Mouse (Mus musculus) heart, postnatal 10 days (tissue): ENCODE data around the gene Acad10. TPM values are rescaled to one million over a fixed set of nuclear protein-coding genes. Genes with fewer than 3 reads are reported as not detected.
"Not testable (repeated sequence)": the region's sequence is repeated elsewhere in the genome, so short reads cannot be mapped to it uniquely, and the experiment has no call there.

Source experiments
- DNase-seq, 2 experiments: peaks; one replicate each; pipeline ENCODE4 v3.0.0; 2021
- intact Hi-C: fragments of 180-260 bp; cut with DNase I; formaldehyde crosslinking; loops from one replicate; pipeline ENCODE4 v1.15.1; 2025
- total RNA-seq, 2 experiments: library from RNA; stranded (reverse); gene quantifications; 2 replicates each; pipeline ENCODE4 v1.2.3; 2021

The Acad10 gene
- 10 to 100 TPM; 13.7 to 16.0 TPM for total RNA-seq

DNA sequence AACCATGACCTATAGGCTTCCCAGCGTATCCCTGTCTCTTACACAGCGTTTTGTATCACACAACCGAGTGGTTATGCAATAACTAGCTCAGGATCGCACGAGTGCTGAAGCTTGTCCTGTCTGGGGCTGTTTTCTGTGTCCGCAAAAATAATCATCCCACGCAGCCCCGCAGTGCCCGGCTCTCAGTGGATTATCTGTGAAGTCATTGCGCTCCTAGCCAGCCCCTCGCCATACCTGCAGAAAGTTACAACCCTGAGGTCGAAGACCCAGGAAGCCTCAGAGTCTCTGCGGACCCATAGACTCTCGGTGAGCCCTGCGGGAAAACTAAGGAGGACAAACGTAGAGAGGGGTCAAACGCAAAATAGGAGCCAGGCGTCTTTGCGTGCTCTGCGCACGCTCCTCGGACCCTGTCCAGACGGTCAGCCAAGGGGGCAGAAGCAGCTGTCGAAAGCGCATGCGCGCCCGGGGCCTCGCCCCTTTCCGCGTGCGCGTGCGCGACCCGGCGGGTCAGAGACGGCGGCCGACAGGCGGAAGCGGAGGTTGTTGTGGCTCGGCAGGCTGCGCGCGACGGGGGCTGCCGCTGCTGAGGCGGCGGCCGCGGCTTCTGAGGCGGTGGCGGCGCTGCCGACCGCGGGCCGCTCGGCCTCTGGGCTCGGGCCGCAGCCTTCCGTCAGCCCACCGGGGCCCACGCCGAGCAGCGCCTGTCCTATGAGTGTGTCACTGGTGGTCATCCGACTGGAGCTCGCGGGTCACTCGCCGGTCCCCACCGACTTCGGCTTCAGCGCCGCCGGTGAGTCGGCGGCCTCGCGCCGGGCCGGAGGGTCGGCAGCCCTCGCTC lies at the start of gene Acad10, which contains the start of gene Brap:
TSS of gene Acad10 (minus strand) at position 456 of the 838 bp plus-strand sequence.
TSS of gene Brap (plus strand) at position 505 of the 838 bp plus-strand sequence.
- intact Hi-C loops = no loop called here

DNA sequence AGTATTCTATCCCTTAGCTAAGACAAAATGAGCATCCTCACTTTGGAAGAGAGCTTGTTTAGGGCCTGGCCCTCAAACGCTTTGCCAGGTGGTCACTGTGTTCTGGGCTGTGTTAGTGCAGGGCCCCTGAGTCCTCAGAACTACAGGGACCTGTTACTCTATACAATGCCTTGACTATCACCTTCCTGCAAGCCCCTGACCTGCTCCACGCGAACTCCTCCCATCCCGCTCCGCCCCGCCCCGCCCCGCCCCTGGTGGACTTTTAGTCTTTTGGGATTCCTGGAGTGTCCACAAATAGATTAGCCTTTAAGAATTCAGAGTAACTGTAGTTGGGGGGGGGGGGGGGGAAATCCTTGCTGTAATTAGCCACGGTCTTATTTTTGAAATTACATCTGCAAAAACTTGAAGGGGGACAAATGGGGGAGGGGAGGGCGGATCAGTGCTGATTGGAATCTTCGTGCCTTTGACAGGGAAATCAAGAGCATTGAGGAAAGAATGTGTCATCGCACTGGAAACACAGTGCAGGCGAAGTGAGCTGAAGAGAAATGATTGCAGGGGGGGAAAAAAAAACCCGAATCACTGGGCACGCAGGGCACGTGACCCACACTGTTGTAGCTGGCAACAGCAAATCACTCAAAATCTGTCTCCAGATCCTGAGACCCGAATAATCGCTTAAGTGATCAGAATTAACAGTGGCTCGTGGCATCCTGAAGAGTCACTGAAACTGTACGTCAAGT lies 44.4 kb upstream of the Acad10 start:
- intact Hi-C loops = no loop called here
- no peak for DNase-seq

More for the DNA sequence above, at the start of gene Acad10, which contains the start of gene Brap:
- peak; percentile 96 for DNase-seq

DNA sequence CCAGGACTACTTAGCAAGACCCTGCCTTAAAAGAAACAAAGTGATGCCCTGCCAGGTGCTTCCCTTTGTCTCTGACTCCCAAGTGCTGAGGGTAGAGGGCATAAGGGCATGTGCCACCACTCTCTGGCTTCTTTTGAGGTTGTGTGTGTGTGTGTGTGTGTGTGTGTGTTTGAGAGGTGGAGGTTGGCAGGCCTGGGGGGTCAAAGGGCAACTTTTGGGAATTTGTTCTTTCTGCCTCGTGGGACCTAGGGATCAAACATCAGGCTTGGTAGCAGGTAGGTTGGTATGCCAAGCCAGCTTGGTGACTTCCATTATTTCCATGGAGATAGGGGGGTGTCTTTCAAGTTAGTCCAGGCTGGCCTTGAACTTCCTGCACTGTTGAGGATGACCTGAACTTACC lies 43.0 kb upstream of the Acad10 start:
- intact Hi-C loops = no loop called here
- DNase-seq = no peak

DNA sequence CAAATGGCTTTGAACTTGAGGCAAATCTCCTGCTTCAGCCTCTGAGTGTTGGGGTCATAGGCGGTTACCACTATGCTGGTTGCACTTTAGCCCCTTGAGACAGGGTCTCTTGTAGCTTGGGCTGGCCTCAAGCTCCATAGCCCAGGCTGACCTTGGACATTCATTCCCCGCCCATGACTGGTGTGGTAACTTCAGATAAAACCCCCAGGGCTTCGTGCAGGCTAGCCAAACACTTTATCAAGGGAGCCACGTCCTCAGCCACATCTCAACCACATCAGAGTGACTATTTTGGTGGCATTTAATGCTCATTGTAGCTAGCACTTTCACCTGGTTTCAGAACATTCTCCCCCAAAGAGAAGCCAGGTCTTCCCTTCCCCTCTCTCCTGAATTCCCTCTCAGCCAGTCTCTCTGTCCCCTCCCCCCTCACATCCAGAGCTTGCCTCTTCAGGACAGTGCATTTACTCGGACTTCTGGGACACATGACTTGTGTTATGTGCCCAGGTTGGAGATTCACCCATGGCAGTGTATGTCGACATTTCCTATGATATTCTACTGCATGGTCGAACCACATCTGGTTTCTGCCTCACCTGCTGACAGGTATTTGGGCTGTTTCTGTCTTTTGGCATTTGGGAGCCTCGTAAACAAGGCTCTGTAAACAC lies 40.9 kb upstream of the Acad10 start:
- intact Hi-C loops = no loop called here
- no peak for DNase-seq

DNA sequence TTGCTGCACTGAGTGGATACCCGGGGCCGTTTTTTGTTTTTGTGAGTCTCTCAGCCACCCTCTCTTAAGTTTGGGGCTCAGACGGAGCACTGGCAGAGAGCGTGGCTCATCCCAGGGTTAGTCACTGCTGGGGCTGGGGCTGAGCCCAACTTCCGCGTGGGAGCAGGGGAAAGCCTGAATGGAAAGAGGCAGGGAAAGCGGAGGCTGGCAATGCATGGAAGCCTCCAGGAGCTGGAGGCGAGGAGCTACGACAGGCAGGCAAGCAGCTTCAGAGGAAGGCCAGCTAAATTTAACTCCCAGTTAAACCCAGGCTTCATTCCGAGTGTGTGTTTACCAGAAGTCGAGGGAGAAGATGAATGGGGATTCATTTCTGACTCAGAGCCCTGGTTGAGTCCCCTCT lies 40.2 kb upstream of the Acad10 start:
- DNase-seq = no peak
- intact Hi-C loops = no loop called here

DNA sequence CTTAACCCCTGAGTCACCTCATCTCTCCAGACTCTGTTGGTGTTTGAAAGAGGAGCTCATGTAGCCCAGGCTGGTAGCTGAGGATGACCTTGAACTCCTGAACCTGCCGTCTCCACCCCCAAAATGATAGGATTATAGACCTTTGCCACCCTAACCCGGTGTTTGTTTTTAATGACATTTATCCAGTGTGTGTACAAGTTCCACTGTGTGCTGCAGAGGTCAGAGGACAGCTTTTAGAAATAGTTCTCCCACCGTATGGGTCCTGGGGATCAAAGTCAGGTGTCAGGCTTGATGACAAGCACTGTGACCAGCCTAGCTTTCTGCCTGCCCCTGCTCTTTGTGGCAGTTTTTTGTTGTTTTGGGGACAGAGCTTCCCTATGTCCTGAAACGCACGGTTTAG lies 39.6 kb upstream of the Acad10 start:
- DNase-seq = no peak
- intact Hi-C loops = no loop called here

DNA sequence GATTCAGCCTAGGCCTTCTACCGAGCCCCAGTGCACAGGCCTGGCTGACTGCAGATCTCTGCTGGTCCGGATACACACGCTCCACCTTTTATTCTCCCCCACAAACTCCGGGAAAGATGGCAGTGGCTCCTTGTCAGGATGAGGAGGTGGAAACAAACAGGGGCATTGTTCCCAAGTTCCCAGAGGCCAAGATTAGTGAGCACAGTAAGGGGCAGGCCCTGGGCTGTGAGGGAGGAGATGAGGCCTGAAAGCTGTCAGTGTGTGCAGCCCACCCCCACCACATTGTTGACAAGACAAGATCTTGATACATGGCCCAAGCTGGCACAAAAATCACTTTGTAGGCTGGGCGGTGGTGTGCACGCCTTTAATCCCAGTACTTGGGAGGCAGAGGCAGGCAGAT lies 36.4 kb upstream of the Acad10 start:
- DNase-seq = no peak
- intact Hi-C loops = no loop called here

DNA sequence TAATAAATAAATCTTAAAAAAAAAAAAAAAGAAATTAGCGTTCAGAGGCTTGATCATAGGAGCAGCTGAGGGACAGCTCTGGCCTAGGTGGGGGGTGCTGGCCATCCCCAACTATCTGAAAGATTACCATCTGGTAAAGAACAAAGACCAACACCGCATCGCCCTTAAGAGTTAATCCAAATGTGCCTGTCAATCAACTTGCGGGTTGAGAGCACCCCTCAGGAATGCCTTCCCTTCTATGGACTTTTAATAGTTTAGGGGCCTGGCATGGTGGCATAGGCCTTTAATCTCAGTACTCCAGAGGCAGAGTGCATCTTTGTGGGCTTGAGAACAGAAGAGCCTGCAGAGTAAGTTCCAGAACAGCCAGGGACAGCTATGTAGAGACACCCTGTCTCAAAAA lies 32.6 kb upstream of the Acad10 start:
- intact Hi-C loops = no loop called here
- no peak for DNase-seq

DNA sequence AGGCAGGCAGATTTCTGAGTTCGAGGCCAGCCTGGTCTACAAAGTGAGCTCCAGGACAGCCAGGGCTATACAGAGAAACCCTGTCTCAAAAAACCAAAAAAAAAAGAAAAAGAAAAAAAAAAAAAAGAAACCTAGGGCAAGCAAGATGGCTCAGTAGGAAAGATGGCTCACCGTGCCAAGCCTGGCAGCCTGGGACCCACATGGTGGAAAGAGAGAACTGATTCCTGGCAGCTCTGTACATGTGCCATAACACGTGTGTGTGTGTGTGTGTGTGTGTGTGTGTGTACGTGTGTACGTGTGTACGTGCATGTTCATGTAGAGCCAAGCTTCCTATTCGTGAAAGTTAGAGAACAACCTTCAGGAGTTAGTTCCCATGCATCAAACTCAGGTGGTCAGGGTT lies 31.1 kb upstream of the Acad10 start:
- DNase-seq, intact Hi-C loops: not testable (repeated sequence)

DNA sequence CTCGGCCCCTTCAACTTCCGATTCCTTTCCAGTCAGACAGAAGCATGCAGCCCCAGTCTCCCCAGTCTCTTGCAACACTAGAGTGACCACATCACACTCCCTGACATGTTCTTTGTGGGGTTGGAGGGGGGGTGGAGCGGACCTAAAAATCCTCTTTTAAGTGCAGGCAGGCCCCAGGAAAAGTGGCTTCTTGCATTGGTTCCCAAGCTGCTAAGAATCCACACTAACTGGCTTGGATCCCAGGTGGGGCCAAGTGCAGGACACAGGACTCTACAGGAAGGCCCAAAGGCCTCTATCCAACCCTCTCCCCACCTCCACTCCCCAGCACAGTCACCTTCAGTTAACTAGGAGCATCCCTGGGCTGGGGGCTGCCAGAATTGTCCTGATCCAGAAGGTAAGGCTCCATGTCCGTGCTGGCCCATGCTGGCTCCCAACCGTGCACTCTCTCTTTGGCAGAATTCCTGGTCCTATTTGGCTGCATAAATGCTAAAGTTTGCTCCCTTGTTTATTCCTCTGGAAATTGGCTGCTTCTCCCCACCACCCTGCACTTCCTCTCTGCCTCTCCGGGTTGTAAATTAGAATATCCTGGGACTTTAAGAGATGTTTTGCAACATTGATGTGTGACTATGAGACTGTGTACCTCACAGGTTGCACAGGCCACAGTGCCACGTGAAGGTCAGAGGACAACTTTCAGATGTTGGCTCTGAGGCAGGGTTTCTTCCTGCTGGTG lies 30.3 kb upstream of the Acad10 start:
- intact Hi-C loops = no loop called here
- DNase-seq = peak; percentile 56 to 60

DNA sequence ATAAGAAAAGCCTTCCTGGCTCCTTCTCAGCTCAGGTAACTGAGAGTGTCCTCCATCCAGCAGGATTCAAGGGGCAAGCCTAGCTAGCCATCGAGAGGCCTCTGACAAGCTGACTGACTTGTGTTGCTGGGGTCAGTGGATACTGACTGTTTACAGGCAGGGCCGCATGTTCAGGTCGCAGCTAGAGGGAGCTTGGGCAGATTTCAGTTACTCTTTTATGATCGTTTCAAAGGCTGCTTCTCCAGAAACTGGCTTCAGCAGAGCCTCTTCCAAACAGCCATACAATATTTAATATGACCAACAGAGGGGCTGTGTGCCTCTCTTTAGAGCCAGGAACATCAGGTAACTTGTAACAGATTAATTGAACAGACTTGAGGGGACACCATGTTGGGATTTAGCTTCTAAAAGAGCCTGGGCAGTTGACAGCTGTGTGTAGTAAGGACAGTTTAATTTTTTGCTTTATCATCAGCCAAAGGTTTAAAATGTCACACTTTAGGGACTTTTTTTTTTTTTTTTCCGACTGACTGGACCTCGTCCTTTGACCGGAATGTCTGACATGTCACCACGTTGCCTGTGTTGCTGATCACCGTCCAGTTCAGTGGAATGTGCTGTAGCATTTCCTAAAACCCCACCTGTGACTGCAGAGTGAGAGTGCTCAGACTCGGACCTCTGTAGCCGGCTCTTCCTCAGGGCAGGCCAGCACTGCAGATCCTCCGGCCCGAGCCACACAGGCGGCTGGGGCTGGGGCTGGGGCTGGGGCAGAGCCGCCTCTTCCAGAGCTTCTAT lies 26.0 kb upstream of the Acad10 start:
- intact Hi-C loops = no loop called here
- peak; percentile 27 to 41 for DNase-seq

DNA sequence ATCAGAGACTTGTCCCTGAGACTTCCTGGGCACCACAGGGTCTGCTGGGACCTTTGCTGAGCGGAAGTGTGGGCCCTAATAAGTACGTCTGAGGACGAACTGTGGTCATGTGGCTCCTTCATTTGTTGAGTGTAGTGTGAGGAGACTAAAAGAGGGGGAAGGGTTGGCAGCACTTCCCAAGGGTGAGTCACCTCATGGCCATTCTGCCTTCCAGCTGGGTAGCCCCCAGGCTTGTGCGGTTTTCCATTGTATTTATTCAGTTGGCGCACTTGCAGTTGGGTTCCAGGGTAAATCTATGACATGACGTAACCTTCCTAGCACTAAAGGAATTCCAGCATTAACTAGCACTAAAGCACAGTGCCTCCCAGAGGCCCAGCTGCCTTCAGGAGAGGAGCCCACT lies 25.2 kb upstream of the Acad10 start:
- no peak for DNase-seq
- intact Hi-C loops = no loop called here

DNA sequence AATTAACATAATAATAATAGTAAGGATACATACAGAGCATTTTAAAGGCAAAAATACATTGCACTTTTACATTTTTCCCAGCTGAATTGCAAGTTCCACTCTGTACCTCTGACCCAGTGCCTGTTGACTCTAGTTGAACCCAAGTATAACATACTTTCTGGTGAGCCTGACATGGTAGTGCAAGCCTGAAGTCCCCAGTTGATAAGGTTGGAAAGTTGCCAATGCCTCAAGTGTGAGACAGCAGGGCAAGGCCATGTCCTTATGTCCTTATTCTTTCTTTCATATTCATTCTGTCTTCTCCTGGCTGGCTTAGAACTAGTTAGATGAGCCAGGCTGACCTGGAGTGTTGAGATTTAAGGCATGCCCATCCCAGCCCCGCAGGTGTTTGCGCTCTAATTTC lies 21.9 kb upstream of the Acad10 start:
- intact Hi-C loops = no loop called here

DNA sequence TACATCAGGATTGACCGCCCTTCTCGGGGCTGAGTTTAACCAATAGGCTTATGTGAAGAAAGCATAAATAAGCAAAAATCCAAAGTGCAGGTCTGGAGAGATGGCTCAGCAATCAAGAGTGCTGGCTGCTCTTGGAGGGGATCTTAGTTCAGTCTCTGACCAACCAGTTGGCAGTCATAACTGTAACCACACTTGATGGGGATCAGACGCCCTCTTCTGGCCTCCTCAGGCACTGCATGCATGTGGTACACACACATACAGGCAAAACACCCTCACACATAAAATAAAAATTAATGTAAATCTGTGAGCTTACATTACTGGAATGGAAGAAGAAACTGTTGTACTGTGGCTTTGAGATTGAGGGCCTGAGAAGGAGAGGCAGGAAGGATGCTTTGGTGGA lies 10.1 kb upstream of the Acad10 start:
- intact Hi-C loops = no loop called here

More for the DNA sequence above, 21.9 kb upstream of the Acad10 start:
- DNase-seq = no peak

DNA sequence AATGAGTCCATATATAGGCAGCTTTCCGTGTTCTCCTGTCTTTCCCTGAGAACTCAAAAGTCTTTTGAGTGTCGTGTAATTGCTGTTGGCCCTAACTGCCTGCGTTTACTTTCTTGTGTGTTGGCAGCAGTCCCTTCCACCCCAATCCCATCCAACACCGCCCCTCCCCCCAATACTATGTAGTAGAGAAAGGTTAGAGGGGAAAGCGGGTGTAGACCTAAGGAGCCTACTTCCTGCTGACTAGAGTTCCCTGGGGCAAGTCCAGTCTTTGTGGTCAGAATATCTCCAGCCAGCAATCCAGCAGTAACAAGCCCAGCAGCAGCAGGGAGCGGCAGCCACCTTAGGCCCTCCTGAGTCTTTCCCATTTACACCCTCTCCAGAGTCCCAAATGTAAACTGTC lies 8.1 kb upstream of the Acad10 start:
- intact Hi-C loops = no loop called here
- no peak for DNase-seq

More for the DNA sequence above, 10.1 kb upstream of the Acad10 start:
- peak in 1 of 2 experiments; percentile 35 for DNase-seq

DNA sequence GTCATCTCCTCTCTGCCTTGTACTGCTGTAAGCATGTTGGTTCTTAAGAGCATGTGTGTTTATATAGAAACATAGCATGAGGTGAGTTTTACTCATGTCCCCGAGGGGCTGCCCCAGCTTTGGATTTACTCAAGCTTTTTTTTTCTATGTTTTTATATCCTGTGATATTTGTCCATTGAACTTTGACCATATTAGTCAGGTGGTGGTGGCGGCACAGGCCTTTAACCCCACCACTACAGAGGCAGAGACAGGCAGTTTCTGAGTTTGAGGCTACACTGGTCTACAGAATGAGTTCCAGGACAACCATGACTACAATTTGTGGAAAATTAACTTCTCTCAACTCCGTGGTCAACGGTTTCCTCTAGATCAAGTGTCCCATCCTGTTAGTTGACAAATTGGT lies 6.8 kb upstream of the Acad10 start:
- DNase-seq = no peak
- intact Hi-C loops = no loop called here

DNA sequence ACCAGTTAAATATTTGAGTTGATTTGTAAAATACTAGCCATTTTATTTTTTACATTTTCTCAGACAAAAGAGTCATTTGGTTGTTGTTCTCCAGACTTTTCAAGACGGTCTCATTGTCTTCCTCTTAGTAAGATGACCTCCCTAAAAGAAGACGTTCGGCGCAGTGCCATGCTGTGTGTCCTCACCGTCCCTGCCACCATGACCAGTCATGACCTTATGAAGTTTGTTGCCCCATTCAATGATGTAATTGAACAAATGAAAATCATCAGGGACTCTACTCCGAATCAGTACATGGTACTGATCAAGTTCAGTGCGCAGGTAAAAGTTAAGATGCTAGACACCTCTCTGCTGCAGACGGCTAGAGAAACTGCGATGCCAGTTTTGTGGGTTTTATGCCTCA lies 4.7 kb upstream of the Acad10 start:
- DNase-seq = no peak
- intact Hi-C loops = no loop called here

DNA sequence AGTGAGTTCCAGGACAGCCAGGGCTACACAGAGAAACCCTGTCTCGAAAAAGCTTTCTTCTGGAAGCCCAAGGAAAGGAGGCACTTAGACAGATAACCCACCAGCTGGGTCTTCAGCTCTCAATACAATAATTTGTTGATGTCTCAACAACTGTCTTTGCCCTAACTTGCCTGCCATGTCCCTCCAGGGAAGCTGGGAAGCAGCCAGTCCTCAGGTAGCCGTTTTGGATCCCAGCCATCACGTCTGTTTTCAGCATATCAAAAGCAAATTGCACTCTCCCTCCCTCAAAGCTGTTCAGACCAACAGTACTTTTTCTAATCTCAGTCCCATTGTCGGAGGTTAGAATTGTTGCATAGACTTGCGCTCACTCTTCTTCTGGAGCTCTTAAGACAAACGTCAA lies 3.8 kb upstream of the Acad10 start:
- intact Hi-C loops = no loop called here
- no peak for DNase-seq

DNA sequence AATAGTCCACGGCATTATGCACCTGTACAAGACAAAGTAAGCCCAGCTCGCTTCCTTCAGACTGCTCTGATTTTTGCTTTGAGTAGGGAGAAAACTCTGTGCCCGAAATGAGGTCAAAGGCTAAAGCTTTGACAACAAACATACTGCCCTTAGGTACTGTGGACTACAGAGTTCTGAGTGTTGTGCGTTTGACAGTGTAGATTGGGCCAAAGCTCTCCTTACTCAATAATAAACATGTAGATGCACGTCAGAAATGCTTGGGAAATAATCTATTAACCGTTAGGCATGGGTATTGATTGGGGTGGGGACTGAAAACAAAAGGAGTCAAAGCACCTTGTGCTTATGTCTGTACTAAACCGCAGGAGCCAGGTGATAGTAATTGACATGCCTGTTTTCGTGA lies 3.1 kb upstream of the Acad10 start:
- DNase-seq = no peak
- intact Hi-C loops = no loop called here

DNA sequence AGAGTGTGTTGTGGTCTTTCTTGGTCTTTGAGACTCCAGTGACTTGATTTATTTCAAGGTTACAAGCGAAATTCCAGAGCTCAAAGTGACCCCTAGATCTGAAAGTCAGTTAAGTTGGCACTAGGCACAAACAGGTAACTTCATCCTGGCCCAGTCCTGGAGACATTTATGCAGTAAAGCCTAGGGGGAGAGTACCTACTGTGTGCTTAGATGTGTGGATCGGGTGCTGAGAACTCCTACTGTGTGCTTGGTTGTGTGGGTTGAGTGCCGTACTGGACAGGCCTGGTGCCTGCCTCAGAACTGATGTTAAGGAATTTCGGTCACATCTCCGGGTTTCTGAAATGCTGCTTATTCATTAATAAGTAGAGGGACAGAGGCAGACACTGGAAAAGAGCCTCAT lies 1.2 kb upstream of the Acad10 start:
- intact Hi-C loops = no loop called here
- DNase-seq = no peak
